Mouse (Mus musculus) inflammation-experienced regulatory T-cells, adult 6 months (primary cell): ENCODE measurements around the gene Maml3. TPM values are rescaled to one million over a fixed set of nuclear protein-coding genes. Genes with fewer than 3 reads are reported as not detected.

Experiments
- ATAC-seq: one replicate; pipeline ENCODE4 v1.8.0; 2017
- polyA plus RNA-seq, 3 experiments: library from polyadenylated mRNA; unstranded; fragments of 100-300 nt; shearing (Covaris generic); gene quantifications; one replicate each; pipeline ENCODE4 v1.2.1; 2017

Maml3 gene
- polyA plus RNA-seq, 3 experiments from 2014 or later = 0.68 to 2.2 TPM; not detected in 1

DNA sequence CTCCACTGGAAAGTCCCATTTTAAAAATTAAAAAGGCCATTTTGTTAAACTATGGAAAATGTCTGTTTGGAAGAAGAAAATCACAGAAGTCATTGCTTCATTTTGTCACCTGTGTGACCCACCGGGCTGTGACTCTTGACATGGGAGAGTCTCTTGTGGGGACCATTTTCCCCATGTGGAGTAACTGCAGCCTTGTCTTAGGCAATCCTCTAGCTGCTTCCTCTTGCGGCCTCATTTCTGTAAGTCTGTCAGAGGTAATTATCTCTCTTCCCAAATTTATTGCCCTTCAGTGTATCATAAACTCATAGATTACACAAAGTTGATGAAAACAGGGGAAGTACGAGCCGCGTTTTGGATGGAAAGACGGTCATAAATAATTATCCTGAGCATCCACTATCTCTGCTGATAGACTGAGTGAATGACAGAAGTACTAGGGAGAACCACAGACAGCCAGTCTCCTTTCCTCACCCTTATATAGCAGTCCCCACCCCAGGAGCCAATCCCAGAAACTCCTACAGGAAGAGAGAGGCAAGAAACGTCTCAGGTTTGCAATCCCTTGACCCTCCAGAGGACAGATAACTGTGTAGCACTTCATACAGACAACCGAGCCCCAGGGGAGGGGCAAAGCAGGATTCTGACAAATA lies 14.5 kb downstream of the Maml3 start:
- ATAC-seq = no peak

DNA sequence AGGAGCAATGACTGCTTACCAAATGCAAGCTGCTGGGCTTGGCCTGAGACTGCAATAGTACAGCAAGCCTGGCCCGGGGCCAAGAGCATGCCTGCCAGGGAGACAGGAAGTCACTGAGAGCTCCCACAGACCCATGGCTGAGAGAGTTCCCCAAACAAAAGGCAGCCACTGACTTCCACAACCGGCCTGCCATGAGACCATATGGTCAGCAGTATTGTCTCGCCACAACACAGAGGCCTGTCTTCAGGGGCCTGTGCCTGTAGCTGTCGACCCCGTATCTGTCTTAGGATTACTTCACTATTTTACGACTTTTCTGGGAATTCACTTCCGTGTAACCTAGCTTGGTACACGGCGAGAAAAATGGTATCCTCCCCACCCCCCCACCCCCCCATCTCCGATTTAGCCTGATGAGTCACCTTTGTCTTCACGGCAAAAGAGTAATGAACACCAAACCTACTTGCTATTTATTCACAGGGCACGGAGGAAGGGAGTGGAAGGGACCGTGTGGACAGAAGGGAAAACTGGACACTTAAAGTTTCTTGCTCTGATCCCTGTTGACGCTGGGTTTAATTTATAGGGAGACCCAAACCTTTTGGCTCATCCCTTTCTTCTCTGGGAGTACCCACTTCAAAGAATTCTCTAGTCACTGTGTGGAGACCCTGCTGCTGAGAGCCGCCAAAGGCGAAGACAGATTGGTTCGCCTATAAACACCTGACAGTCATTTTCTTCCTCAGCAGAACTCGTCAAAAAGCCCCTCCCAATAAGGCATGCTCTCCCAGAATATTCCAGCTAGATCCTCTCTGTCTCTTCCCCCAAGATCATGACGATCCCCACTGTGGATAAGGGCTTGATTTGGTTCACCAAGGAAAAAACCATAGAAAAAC lies 16.2 kb downstream of the Maml3 start:
- ATAC-seq = peak; percentile 92

DNA sequence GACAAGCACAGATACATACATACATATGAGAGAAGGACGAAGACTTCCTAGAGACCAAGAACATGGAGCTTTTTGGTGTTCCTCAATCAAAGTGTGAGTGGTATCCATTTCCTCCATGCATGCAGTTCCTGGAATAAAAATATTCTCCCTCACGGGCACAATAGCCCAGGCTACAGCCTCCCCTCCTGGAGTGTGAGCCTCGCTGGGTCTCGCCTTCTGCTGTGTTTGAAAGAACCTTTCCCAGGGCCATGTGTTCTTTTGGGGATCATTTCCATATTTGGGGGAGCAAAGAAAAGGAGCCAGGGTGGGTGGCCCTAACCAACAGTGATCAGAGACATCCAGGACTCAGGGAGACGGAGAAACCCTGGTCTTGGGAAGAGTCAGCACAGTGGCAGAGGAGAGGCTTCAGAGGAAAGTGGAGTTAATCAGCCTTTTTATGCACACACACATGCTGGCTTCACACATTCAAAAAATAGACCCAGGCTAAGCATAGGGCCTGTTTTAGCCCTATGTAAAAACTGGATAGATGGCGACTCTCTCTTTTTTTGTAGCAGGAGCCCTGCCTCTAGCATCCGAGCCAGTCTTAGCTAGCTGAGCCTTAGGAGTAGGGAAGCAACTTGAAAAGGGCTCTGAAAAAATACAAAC lies 17.1 kb downstream of the Maml3 start:
- no peak for ATAC-seq

DNA sequence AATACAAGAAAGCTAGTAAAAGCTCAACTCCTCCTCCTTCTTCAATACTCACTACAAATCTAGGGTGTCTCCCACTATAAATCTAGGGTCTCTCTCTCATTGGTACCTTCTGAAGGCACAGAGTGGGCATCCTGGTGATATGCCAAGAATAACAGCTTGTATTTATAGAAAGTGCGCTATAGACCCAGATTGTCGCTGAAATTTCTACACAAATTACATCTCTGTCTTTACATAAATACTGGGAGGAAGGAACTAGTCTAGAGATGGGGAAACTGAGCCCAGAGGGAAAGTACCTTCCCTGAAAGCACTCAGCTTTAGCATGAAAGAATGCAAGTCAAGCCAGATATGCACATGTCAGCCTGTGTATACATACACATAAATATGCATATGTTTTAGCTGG lies 26.1 kb downstream of the Maml3 start:
- ATAC-seq = no peak

DNA sequence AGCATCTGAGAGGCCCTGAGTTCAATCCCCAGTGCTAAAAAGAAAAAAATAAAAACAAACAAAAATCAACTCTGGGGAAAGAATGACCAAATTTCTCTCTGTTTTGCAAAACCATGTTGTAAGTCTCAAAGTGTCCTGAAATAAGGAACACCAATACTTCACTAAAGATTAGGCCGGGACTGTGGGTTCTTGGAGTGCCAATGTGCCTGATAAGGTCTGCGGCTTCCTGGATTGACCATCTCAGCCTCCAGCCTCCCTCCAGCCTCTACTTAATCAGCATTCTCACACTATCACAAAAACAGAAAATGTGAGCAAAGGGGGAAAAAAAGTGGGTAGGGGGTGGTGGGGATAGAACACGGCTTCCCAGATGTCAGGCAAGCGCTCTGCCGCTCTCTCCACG lies 30.9 kb downstream of the Maml3 start:
- ATAC-seq = no peak

DNA sequence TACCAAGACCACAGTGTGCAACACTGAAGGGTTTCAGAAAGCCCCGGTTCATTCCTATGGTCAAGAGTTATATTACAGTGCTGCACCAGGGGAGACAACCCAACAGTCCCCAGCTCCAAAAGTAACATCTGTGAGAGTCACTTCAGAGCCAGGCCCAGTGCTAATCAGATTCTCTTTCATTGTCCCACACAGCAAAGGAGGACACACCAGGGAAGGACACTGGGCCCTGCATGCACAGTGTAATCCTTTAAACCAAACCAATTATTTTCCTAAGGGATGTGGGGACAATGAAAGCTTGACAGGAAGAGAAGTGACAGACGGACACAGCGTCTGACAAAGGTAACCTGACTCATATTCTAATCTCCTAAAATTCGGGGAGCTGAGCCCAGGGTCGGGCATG lies 32.9 kb downstream of the Maml3 start:
- ATAC-seq = no peak

DNA sequence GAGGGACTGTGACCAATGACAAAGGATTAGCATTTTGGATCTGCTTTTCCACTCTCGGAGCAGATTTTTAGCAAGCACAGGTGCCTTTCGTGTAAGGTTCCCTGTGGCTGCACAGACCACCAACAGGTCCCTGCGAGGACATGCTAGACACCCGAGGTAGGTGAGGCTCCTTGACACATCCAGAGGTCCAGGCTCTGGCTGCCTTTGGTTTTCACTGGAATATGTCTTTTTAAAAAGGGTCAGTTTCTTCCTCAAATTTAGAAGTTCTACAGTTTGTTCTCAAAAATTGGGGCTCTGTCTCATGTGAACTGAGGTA lies 34.8 kb downstream of the Maml3 start:
- ATAC-seq = no peak

DNA sequence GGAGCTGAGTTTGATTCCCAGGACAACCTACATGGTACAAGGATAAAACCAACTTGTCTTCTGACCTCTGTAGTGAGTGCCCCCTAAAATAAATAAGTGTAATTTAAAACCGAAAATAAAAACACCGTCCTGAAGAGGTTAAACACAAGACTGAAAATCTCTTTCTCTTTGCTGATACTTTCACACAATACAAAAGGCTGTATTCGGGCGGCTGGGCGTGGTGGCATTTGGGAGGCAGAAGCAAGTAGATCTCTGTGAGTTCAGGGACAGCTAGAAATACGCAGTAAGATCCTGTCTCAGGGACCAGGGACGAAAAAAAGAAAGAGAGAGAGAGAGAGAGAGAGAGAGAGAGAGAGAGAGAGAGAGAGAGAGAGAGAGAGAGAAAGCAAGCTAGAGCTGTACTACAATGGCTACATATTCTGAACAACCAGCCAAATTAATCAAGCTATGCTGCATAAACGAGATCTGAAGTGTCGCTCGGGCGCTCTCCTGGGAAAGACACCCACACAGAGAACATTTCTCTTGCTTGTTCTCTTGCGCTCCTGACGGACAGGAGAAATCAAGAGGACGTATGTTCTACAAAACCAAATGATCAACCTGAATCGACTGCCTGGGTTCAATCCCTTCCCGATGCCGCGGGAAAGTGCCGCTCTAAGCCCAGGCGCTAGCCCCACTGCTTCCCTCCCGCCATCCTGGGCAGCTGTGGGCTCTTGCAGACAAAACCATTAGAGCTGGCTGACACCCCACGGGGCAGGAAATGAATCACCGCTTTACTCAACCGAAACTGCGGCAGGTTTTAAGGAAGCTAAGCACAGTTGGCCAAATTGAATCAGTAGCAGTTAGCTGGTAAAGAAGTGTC lies 35.3 kb downstream of the Maml3 start:
- peak; percentile 98 for ATAC-seq

DNA sequence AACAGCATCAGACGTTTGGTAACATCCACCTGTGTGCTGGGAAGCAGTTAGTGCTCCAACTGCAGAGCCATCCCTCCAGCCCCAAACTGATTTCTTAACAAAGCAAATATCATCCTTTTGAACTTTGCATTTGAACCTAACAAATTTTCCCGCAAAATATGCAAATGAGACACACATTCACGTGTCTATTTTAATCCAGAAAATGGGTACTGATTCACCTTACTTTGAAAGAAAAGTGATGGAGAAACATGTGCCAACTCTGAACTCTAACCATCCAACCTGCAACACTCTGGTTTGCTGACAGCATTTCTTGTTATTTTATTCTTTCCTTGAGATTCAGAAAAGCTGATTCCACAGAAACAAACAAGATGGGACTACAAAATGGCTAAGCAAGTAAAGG lies 36.0 kb downstream of the Maml3 start:
- no peak for ATAC-seq

DNA sequence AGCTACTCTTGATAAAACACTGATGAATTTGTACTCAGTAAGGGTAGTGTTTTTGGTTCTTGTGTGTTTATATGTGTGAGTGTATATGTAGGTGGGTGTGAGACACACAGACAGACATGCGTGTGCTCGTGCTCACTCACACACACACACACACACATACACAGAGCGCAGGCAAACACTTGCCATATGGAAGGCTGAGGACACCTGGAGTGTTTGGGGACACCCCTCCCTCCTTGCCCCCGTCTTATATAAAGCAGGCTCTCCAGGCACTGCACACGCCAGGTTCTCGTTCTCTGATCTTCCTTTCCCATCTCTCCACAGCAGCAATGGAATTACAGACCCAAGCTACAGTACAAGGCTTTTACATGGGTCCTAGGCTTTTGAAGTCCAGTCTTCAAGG lies 37.7 kb downstream of the Maml3 start:
- no peak for ATAC-seq

DNA sequence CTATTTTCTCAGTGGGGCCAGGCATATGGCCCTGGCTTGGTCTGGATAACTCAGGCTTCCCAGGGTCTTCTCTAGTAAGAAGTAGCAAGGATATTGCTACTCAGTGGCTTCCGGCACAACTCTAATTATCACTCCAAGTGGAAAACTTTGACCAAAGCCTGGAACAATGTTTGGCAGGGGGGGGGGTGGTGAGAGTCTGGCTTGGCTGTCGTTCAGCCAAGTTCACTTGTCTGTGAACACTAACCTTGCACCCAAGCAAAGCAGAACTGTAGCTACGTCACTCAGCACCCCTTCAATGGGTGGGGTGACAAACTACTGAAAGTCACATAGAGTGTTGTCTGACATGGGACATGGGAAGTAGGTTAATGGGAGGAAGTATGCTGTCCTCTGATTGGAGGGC lies 38.7 kb downstream of the Maml3 start:
- ATAC-seq = no peak

DNA sequence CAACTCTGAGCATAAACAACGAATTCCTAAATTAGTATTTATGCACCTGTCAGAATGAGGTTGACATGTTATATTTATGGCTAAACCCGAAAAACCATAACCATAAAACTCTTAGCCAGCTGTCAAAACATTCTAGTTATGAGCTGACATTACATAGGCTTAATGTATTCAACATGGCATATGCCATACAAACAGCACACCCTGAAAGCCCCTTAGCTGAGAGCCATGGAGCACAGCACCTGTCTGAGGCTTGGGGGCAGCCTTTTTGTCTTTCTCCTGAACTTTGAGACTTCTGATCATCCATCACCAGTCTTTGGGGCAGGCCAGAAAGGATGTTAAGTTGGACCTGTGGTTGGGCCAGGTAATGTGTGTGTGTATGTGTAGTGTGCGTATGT lies 41.6 kb downstream of the Maml3 start:
- ATAC-seq = no peak

DNA sequence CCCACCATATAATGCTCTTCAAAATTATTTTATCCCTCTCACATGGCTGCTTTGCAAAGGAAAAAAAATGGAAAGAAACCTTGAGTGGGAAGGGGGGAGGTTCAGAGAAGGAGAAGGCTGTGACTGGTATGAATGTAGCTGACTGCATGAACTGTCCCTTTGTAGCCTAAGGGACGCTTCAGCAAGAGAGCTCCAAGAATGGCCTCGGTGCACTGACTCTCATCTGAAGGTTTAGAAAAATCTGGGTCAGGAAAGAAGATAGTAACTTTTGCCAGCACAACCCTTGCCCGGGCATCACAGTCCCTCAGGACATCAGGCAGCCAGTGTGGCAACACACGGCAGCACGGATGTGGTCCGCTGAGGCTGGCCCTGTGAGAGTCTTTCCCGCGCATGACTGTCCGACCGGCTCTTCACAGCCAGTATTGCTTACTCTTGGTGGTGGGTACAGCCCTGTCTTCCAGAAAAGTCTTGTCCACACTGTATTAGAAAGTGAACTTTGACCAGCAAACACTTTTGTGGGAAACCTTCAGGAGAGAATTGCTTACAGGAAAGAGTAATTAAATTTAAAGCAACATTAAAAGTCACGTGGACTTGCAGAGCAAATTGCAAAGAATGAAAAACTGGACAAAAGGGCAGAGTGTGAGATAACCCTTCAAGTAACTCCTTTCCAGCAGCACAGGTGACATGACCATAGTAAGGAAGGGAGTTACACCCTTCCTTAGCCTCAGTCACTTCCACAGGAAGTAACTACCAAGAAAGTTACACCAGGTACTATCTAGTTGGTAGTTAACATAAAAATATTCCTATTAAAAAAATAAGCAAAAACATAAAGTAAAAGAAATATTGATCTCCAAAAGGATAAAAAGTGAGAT lies 42.3 kb downstream of the Maml3 start:
- no peak for ATAC-seq

DNA sequence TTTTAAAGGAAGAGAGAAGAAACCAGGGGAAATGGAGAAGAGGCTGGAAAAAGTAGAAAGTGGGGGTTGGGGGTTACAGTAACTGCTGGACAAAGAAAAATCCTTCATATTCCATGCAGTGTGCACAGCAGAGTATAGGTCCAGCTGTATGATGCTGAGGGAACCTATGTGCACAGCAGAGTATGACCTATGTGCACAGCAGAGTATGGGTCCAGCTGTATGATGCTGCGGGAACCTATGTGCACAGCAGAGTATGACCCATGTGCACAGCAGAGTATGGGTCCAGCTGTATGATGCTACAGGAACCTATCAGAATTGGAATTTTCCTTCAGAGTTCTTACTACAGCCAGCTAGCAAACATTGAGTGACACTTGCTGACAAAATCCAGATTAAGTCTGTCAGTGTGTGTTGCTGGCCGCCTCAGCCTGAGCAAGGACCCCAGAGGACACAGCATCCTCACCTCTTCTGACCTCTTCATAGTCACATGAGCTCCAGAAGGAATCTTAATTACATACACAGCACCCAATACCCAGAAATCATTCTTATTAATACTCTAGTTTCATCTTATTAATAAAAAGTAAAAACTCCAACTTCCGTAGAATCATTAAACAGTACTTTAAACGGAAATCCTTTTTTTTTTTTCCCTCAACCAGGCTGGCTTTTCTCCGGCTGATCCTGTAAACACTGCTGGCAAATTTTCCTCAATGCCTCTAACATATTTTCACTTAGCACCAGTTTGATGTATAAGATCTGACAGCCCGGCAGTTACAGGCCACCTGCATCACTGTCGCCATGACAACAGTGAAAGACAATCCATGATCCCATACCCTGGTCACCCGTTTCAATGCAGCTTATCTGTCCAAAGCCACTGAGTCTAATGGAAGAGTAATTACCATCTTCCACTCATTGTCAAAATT lies 43.1 kb downstream of the Maml3 start:
- no peak for ATAC-seq

DNA sequence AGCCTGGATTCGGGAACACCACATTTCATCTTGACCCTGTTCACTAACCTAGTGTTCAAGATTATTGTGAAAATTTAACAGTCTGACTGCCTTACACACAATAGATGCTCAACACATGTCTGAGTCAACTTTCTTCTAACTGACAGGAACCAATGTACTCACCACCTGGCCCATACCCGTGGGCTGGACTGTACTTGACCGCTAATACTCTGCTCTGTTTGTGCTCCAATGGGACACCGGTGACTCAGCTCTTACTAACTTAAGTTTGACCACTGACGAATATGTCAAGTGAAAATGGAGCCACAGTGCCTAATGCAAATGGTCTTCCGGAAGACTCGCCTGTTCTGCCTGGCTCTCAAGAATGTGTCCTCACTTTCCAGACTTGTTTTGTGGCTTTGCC lies 44.0 kb downstream of the Maml3 start:
- no peak for ATAC-seq

DNA sequence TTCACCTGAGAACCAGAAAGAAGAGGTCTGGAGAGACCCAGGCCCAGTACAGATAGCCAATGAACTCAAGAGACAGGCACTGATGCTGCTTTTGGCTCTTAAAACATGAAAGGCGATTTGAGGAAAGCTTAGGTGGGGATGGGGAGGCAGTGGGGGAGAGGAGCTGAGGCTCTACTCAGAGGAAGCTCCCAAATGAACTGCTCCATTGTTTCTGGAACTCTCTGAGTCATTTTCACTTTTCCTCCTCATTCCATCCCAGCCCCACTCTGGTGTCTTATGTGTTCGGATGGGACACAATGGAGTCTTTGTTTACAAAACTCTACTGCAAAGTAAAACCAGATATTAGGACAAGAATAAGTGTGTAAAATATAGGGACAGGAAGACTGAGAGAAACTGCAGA lies 53.1 kb downstream of the Maml3 start:
- ATAC-seq = no peak

DNA sequence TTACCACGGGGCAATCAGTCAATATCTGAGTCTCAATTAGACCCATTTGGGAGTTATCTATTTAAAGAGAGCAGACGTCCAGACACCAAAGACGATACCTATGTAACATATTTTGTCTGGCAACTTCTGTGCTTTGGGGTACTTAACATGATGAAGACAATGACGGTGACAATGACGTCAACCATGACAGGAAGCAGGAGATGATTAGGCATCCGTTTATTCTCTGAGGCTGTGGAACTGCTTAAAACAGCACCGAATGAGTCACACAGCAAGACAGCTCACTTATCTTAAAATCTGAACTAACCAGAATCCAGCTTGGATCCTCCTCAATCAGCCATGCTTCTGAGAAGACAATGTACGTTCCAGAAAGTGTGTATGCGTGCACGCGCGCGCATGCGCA lies 56.8 kb downstream of the Maml3 start:
- ATAC-seq = peak; percentile 9

DNA sequence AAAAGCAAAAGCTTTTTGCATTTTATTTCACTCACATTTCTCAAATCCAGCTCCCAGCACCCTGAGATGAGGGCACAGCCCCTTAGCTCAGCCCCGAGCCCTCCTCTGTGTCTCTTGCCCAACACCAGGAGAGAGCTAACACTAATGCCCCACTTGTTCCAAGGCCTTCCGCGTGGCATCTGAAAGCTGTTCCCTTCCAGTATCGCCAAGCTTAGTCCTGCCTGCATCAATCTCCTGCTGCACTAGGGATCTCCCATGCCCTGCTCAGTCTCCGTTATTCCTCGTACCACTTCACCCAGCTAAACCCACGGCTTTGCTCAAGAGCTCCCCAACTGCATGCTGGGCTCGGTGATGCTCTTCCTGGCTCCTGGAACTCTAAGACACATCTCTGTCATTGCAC lies 57.3 kb downstream of the Maml3 start:
- ATAC-seq = no peak

DNA sequence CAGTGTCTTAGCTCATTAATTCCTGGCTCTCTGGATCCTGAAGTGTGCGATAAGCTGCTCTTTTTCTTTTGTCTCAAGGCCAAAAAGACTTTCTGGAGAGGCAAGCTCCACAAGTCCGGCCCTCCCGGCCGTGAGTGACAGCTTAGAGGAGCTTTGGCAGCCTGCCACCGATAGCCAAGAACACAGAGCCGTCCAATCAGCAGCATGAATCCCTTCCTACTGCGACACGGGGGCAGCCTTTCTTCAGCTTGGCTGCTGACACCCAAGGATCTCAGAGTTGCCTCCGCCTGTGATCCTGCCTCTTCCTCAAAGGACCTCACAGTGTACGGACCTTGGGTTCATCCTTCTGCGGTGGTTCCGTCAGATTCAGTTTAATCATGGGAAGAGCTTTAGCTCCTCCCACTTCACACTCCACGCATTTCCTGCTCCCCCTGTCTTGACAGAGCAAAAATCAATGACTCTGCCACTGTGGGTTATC lies 57.9 kb downstream of the Maml3 start:
- ATAC-seq = peak; percentile 77

DNA sequence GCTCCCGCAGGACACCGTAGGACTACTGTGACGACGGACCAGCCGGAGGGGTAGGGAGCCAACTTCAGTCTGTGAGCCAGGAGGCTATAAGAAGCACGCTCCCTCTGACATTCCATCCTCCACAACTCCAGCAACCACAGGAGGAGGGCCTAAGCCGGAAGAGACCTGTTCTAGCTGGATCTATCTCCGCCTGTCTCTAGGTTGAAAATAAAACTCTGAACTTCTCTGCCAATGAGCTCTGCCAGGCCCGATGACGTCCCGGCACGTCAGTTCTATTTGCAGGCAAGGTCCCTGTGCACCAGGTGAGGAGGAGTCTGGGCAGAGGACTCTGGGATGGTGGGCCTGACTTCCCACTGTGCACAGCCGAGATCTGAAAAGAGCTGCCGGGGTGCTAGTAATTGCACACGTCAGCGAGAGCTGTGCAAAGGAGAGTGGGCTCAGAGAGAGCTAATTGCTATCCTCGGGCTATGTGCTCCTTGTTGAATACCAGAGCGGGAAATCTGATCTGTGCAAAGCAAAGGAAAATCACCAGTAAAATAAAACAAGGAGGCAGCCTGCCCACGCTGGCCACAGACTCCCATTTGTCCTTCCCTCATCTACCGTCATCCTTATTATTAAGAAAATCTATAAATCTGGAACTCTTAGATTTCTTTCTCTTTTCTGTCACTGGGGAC lies 58.7 kb downstream of the Maml3 start:
- peak; percentile 69 for ATAC-seq
